Mouse (Mus musculus): ENCODE results near the gene App.

- TF ChIP-seq GATA1 (IDR thresholded peaks at IDR 0.05; ENCODE audit: borderline replicate concordance, low read length) (no peak), FLI1 (IDR thresholded peaks at IDR 0.05; ENCODE audit: low read length) (no peak)
These were observed 13.4 kb downstream of the App start for GRCm38 (mm10) chr16:85160140-85160539.

All from megakaryocyte, embryonic 14.5 days (primary cell).